Mouse (Mus musculus): ENCODE data around the gene Cep68. TPM values are rescaled to one million over a fixed set of nuclear protein-coding genes. Genes with fewer than 3 reads are reported as not detected.

The Cep68 gene
- polyA plus RNA-seq, 1 experiment, result 4.3 TPM

DNA sequence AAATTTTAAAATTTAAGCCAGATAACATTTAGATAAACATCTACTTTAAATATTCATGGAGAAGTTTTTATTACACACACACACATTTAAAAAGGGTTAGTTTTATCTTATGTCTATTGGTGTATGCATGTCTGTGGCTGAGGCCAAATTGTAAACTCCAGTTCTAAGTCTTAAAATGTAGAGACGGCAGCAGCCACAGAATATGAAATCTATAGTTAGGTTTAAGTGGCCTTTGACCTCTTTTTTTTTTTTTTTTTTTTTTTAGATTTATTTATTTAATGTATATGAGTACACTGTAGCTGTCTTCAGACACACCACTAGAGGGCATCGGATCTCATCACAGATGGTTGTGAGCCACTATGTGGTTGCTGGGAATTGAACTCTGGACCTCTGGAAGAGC is 41.6 kb downstream of the Cep68 start:
- 66% methylated on average over 2 of the region's 2 CpGs for WGBS
- DNase-seq (ENCODE audit: low read depth, low spot score), result no peak

DNA sequence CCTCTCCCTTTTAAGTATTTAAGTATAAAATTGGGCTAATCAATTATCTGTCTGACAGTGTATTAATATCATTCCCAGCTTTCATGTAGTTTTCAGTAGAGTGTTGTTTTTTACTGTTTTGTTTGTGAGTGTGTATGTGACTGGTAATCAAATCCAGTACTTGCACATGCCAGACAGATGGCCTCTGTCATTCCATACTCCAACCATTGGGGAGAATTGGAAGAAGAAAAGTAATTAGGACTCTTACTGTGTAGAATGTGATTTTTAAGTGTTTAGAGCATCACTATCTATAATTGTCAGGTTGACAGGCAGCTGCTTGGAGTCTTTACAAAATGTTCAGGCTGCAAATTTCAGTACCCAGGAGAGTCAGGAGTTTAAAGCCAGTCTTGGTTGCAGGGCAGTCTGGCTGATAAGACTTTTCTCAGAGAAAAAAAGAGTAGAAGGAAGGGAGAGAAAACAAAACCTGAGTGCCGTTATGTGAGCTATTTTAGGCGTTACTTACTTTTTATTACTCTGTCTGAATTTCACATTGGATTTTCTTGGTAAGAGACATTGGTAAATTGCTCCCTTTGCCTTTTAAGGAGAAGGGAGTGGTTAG is 42.5 kb downstream of the Cep68 start:
- 12% methylated on average over 2 of the region's 2 CpGs for WGBS
- no peak for DNase-seq (ENCODE audit: low read depth, low spot score)

DNA sequence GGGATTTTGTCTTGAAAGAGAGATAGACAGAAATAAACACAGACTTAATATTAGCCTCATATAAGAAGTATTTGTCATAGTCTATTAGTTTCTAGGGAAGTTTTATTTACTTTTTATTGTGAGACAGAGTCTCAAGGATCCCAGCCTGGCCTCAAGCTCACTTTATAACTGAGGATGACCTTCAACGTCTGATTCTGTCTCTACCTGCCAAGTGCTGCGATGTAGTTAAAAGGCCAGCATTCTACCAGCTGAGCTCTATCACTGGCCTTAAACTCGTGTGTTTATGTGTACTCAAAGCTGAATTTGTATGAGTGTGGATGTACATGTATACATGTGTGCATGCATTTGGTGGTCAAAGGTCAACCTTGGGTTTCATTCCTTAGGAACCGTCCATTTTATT is 43.7 kb downstream of the Cep68 start:
- 13% methylated on average over 4 of the region's 4 CpGs for WGBS
- no peak for DNase-seq (ENCODE audit: low read depth, low spot score)

DNA sequence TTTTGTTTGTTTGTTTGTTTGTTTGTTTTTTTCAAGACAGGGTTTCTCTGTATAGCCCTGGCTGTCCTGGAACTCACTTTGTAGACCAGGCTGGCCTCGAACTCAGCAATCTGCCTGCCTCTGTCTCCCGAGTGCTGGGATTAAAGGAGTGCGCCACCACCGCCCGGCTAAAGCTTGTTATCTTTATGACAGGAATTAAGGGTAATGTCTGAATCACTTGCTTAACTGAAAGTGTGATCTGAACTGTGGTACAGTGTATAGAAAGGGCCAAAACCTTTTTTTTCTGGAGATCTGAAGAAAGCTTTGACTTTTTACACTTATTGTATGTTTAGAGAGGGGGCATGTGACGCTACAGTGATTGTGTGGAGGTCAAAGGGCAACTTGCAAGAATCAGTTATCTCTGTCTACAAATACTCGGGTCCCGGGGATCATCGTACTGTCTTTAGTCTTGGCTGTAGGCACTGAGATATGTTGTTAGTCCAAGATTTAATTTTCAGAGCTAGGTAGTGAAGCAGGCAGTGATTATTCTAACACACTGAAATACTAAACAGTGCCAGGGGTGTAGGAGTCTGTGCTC is 44.3 kb downstream of the Cep68 start:
- WGBS, result 29% methylated on average over 9 of the region's 9 CpGs
- DNase-seq (ENCODE audit: low read depth, low spot score), result no peak

DNA sequence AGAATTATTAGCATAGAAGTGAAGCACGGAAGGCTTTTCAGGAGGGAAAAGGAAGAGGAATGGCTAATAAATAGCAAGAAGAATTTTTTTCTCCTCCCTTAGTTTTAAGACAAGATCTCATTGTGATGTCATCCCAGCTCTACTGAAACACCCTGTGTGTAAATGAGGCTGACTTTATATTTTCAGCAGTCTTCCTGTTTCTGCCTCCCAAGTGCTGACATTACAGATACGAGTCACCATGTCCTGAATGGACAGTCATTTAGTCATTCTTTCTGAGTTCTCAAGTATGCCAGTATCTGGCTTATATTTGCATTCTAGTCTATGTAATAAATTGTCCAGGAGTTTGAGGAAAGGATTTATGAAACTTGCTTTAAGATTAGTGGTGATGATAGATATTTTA is 44.9 kb downstream of the Cep68 start:
- 15% methylated on average over 2 of the region's 2 CpGs for WGBS

DNA sequence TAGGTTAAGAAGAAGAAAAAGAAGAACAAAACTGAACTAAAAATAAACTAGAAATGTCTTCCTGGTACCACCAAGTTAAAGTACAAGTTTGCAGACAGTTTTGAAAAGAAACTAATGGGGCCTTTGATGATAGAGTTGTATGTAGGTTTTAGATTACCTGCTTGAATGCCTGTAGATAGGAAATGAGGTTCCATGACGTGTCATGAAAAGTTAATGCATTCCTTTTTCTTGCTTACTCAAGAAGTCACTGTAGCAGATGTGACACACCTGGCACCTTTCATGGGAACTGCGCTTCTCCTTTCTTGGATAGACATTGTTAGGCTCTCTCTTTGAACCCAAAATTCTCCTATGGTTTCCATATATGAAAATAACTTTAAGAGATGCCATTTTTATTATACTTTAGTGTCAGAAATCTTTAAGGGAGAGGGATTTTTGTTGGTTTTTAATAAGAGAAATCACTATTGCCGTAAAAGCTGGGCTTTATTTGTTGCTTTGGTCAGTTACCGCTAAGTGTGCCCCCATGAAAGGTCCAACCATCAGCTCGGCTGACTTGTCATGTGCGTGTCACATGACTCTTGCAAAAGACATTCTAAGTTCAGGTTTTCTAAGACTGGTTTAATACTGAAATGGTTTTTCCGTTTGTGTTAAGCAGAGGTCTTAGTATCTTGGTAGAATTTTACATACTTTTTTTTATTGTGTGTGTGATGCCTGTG is 46.8 kb downstream of the Cep68 start:
- 5% methylated on average over 7 of the region's 7 CpGs for WGBS
- DNase-seq (ENCODE audit: low read depth, low spot score), result no peak

More for the DNA sequence above, 44.9 kb downstream of the Cep68 start:
- no peak for DNase-seq (ENCODE audit: low read depth, low spot score)

DNA sequence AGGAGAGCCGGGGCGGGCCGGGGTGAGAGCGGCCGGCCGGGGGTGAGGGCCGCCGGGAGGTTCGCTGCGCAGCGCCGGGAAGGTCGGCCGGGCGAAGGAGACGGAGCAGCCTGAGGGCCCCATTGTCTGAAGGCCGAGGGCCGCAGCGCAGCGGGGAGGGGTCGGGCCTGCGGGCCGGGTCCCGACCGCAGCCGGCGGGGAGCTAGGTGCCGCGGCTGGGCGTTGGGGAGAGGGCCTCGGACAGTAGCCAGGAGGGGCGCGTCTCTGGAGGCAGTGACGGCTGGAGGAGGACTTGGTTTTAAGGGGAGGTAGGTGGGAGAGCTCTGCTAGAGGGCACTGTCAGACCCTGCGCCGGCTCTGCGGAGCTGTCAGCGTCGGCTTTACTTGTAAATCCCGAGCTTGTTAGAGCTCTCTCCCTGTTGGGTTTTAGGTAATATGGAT is 47.5 kb downstream of the Cep68 start:
- no peak for DNase-seq (ENCODE audit: low read depth, low spot score)
- 2% methylated on average over 40 of the region's 40 CpGs for WGBS

DNA sequence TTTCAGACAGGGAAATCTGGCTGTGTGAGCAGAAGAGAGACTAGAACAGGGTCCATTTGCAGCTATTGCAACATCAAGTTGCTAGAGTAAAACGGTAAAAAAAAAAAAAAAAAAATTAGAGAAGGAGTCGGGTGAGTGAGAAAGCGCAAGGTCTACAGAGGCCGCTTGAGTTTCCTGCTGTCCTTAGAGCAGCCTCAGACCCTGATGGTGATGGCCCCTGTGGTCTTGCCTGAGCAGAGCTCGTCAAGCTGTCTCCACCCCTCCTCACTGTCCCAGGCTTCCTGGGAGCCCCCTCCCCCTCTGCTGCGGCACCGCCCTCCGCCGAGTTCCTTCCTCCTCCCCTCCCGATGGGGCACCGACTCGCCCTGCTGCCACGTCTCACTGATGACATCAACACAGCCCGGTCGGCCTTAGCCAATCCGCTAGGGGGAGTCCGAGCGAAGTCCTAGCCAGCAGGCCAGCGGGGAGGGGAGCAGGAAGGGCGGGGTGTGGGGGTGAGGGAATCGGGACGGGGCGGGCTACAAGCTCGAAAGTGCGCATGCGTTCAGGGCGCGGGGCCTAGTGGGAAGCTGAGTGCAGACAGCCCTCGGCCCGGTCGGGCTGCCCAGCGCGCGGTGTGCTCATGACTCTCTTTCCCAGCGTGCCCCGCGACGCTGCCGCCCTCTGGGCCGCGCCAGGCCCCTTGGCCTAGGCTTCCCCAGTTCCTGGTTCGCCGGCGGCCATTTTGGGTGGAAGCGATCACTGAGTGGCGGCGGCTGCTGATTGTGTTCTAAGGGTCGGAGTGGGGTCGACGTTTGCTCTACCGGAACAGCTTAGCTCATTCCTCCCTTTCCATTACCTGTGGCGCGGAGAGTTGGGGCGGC is 48.3 kb downstream of the Cep68 start, which contains the start of gene Rab1a:
Gene Rab1a, plus strand, starts transcription at position 720 of the 863 bp plus-strand sequence.
- WGBS, result 1% methylated on average over 53 of the region's 54 CpGs

DNA sequence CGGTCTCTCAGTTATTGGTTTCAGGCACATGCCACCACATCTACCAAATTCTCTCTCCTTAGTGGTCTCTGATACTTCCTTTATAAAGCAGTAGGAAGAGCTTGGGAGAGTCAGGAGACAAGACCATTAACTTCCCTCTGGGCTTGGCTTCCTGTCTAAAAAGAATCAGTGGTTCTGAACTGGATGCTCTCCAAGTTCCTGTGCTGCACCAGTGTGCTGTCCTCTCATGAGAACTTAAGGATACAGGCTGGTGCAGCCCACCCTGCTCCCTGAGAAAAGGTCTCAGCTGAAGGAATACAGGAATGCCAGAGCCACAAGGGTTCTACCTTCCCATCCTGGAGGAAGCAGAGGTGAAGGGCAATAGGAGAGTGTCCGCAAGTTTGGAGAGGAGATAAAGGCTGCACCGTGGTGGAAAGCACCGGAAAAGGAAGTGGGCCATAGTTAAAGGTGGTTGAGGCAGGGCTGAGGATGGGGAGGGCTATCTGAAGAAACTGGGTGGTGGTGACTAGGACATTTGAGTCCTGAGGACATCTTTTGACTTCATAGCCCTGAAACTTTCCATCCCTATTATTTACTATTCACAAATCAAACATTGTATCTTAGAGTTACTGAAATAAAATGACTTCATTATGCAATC is 56.0 kb downstream of the Cep68 start:
- DNase-seq (ENCODE audit: low read depth, low spot score), result no peak
- WGBS, result 77% methylated on average over 4 of the region's 4 CpGs

More for the DNA sequence above, 48.3 kb downstream of the Cep68 start, which contains the start of gene Rab1a:
- DNase-seq (ENCODE audit: low read depth, low spot score), result peak; percentile 98

DNA sequence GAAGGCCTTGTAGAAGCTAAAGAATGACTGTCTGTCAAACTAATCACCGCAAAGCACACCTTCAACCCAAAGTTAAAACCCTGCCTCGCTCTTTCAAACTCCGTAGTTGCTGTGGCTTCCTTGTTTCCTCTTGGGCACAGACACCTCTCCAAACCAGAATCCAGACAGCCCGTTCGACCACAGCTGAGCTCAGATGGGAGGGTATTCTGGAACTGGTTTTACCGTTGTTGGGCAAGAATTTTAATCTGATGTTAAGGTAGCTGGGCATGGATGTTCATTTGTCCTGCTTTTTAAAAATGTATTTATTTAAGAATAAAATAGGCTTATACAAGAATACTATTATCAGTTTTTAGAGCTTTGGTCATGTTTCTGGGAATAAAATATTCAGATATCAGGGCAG is 62.0 kb downstream of the Cep68 start:
- 23% methylated on average over 6 of the region's 6 CpGs for WGBS
- DNase-seq (ENCODE audit: low read depth, low spot score), result no peak

Other genes with a start within 250 kb of the Cep68 start
- 32.5 and 38.3 TPM in 2 replicates for gene Actr2, start 136.5 kb downstream of the Cep68 start, polyA plus RNA-seq (2012; rRNA removed)
- 78.2 and 80.0 TPM in 2 replicates for gene Rab1a, start 48.0 kb downstream of the Cep68 start, polyA plus RNA-seq (2012; rRNA removed)
- gene Slc1a4, start 83.3 kb upstream of the Cep68 start, polyA plus RNA-seq (2012; rRNA removed), result 5.7 and 6.2 TPM in 2 replicates